Mouse (Mus musculus): ENCODE measurements around the gene Vapb. TPM values are rescaled to one million over a fixed set of nuclear protein-coding genes. Genes with fewer than 3 reads are reported as not detected.
A peak's percentile ranks its signal among the peaks of the same experiment; 100 is the strongest.

Vapb gene
- total RNA-seq, 2 experiments from 2014 or later, result 127 to 130 TPM

DNA sequence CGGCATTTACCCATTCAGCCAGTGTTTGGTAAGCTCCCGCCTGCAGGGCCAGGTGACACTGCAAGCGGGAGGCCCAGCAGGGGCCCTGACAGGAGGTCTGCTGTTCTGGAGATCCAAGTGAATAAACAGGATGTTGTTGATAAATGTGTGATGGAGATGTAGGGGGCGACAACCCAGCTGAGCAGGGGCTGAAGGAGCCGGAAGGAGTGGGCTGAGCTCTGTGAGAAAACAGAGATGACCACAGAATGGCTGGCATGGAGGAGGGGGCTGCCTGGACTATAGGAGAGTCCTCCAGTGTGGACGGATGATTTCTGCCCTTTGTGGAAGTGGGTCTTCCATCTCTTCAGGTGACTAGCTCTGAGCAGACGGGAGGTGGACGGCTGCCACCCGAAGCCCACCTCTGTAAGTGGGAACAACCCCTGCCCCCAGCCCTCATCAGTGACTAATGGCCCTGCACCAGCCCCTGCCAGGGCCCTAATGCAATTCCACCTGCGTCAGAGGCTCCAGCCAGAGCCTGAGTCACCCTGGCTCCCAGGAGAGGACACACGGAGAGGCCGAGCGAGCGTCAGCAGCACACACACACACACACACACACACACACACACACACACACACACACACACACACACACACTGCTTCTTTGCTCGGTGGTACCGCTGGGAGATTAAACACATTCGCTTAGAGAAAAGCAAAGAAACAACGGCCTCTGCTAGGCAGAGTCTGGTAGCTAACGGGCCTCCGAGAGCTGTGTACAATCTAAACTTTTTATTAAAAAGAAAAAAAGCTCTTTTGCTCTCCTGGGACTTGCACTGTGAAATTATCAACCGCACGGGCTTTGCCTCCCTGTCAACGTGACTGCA lies 52.9 kb downstream of the Vapb start:
- DNase-seq (ENCODE audit: low spot score in 2 of 2), result peak; percentile 32 to 55

DNA sequence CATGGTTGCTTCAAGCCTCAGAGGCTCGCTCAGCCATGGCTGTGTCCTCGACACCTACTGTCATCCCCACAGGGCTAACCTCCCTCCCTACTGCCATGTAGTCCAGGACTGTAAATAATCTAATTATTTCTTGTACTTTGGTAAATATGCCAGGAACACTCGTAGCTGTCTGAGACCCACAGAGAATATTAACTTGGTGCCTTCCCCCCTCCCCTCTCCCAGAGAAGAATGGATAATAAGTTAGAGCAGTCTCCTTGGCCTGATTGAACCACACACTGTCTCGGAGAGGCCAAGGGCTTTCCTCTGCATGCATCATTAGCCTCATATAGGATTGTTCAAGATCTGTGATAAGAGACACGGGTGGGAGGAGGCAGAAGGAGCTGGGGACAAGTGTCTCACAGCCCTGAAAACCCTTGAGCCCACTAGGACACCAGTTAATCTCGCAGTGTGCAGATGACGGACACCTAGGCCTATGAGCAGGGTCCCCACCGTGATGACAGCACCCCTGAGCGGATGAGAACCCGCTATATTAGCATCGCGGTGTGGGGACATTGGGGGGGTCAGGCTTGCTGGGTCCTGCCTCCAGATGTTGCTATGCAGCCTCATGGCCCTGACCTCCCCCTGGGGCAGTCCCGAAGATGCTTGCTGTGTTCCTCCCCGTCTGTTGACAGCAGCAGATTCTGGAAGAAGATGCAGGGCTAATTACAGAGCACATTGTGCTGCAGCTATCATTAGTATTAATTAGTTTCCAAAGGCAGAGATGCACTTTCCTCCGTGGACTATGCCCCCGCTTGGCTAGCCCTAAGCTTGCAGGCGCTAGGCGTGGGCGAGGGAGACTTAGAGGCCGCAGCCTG lies 54.8 kb downstream of the Vapb start:
- DNase-seq (ENCODE audit: low spot score in 2 of 2), result no peak

- DNase-seq (ENCODE audit: low spot score in 2 of 2), result no peak
These were observed 56.7 kb downstream of the Vapb start for GRCm38 (mm10) chr2:173794018-173794417.

- no peak for DNase-seq (ENCODE audit: low spot score in 2 of 2)
These were observed 57.5 kb downstream of the Vapb start for GRCm38 (mm10) chr2:173794531-173795510.

GRCm38 (mm10) chr2:173795801-173796673 lies 58.7 kb downstream of the Vapb start:
- no peak for DNase-seq (ENCODE audit: low spot score in 2 of 2)

- no peak for DNase-seq (ENCODE audit: low spot score in 2 of 2)
These were observed 59.3 kb downstream of the Vapb start for GRCm38 (mm10) chr2:173796674-173796963.

- no peak for DNase-seq (ENCODE audit: low spot score in 2 of 2)
These were observed 62.2 kb downstream of the Vapb start for GRCm38 (mm10) chr2:173799513-173799912.

- DNase-seq (ENCODE audit: low spot score in 2 of 2), result no peak
These were observed 63.3 kb downstream of the Vapb start for GRCm38 (mm10) chr2:173800566-173800965.

DNA sequence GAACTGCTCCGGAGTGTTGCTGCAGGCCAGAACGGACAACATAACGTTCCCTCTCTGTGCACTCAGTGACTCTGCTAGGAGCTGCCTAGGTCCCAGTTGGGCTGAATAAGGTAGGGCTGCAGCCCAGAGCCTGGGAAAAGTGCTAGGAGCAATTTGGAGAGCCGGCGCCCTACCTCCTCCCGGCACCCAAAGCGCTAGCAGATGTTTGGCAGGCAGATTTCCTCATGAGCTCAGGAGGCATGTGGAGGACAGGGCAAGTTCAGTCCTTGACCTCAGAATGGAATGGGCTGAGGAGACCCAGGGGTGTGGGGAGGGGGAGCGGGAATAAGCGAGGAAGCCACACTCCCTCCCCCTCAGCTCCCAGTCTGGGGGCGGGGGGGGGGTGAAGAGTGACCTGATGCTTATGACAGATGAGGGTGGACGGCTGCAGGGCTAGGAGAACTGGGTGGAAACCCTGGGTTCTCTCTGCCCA lies 64.1 kb downstream of the Vapb start:
- no peak for DNase-seq (ENCODE audit: low spot score in 2 of 2)

DNA sequence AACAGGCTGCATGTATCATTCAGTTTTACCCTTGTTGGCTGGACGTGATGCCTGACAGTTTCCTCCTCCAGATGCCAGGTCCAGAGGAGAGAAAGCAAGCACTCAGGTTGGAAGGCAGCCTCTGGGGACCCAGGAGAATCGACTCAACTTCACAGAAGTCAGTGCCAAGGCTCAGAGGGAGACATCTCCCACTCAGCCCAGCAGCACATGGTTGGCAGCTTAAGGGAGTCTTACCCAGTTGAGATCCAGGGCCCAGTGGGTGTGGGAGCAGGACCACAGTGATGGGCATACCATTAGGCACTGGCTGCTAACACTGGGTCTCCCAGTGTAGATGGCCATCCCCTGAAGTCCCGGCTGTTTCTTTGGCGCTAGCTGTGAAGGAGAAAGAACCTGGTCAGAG lies 64.9 kb downstream of the Vapb start:
- no peak for DNase-seq (ENCODE audit: low spot score in 2 of 2)

DNA sequence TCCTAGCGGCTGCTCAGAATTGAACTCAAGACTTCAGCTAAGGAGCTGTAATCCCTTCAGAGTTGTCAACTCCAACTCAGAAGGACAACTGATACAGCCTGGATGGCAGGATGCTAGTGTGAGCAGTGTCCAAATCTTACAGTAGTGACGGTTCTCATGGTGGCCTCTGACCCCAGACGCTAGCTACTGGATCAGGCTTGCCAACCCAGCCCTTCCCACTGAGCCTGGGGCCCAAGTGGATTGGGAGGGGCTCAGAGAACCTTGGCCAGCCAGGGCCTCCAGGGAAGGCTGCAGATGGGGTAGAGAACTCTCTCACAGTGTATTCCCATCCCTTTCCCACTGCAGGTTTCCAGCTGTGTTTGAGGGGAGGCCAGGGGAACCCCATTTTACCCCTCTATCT lies 65.6 kb downstream of the Vapb start:
- DNase-seq (ENCODE audit: low spot score in 2 of 2), result no peak

GRCm38 (mm10) chr2:173803827-173804226 lies 66.5 kb downstream of the Vapb start:
- DNase-seq (ENCODE audit: low spot score in 2 of 2), result no peak

- DNase-seq (ENCODE audit: low spot score in 2 of 2), result no peak
These were observed 69.3 kb downstream of the Vapb start for GRCm38 (mm10) chr2:173806621-173807020.

DNA sequence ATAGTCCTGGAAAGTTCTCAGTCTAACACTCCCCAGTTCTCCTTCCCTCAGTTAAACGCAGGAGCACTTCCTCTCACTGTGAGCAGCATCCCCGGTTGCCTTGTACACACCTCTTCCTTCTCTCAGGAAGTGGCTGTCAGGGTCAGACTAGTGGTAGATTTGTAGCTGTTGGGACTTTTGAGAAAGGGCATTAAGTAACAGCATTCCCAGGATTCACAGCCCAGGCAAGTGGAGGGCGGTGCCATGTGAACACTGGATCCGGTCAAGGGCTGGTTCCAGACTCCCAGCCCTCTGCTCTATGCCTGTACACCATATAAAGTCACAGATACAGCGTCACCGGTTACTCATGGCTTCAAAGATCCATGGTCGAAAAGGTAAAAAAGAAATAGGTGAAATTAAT lies 71.6 kb downstream of the Vapb start:
- no peak for DNase-seq (ENCODE audit: low spot score in 2 of 2)

- no peak for DNase-seq (ENCODE audit: low spot score in 2 of 2)
These were observed 72.9 kb downstream of the Vapb start for GRCm38 (mm10) chr2:173810036-173810850.

DNA sequence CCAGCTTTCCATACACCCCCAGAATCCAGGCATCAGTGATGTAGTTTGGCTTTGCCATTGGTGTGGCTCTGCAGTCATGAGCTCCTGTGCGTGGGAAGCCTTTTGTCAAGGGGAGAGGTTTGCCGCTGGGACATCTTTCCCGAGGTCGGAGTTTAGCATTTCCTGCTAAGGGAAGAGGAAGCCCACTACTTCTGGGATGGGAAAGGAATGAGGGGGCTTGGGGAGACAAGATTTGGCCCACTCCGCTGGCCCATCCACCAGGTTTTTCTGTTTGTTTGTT lies 73.5 kb downstream of the Vapb start:
- DNase-seq (ENCODE audit: low spot score in 2 of 2), result no peak

- no peak for DNase-seq (ENCODE audit: low spot score in 2 of 2)
These were observed 74.5 kb downstream of the Vapb start for GRCm38 (mm10) chr2:173811850-173812249.

GRCm38 (mm10) chr2:173813071-173813470 lies 75.8 kb downstream of the Vapb start:
- no peak for DNase-seq (ENCODE audit: low spot score in 2 of 2)

- DNase-seq (ENCODE audit: low spot score in 2 of 2), result no peak
These were observed 89.0 kb downstream of the Vapb start for GRCm38 (mm10) chr2:173826287-173826686.

All from adrenal gland, postnatal 4 days (tissue).